Mouse (Mus musculus): Measurements from ENCODE around the gene Zfp446.
"Not testable (repeated sequence)": the region's sequence is repeated elsewhere in the genome, so short reads cannot be mapped to it uniquely, and the experiment has no call there.

Gene Zfp446

DNA sequence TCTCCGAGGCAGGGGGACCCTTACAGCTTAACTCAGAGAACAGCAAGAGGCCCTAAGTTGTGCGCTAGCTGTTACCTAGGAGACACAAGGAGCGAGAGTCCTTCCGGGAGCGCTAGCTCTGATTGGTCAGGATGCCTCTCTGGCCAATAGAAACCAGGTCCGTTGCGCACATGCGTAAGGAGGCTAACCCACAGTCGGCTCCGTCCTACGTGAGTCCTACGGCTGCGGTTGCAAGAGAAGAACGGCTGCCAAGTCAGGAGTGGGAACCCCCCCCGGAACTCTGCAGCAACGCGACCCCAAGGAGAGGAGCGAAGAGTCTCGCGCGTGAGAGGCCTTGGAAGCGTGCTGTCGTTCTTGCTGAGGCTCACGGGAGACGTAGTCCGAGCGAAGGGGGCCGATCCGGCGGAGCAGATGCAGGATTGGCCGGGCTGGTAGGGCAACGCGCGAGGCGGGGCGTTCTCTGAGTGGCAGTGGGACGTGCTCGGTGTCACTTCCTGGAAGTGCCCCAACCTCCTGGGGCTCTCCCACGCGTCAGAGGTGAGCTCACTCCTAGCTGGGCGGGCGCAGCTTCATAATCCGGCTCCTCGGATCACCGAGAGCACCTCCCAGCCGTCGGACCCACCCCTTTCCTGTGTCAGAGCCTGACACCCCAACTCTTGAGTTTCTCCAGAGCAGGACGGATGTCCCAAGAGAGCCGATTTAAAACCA lies at the start of gene Zfp446:
Zfp446 (plus strand) TSS at position 167 of the 708 bp plus-strand sequence.
- peak; percentile 97 to 98 for DNase-seq (ENCODE audit: low spot score in 2 of 2)

DNA sequence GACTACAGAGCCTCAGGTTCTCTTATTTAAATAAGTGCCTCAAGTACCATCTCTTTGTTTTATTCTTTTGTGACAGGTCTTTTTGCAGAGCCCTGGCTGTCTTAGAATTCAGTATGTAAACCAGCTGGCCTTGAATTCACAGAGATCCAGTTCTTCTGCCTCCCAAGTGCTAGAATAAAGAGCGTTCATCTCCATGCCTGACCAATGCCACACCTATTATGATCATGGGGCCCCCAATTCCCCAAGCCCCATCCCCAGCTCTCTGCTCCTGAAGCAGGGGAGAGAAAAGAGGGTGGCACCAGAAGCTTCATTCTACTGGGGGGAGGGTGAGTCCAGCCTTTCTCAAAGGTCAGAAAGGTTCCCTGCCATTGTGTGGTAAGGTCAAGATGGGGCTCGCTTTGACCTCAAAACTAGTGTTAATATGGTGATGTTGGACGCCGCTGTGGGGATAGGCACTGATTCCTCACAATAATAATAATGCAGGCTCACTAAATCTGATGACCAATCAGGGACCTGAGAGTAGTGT lies 44.0 kb upstream of the Zfp446 start:
- DNase-seq (ENCODE audit: low spot score in 2 of 2): no peak

DNA sequence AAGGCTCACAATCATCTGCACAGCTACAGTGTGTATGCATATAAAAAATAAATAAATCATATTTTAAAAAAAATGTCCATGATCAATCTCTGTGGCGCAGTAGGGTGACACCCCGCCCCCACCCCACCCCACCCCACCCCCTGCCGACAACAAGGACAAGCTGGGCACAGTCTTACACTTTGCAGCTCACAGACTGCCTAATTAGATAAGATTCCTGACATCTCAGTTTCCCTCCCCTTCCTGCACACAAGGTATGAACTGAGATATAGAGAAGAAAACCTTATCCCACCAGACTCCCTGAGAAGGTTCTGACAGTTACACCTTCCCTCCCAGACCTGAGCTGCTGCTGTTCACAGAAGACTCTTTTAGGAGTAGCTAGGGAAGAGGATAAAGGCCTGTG lies 42.8 kb upstream of the Zfp446 start:
- no peak for DNase-seq (ENCODE audit: low spot score in 2 of 2)

DNA sequence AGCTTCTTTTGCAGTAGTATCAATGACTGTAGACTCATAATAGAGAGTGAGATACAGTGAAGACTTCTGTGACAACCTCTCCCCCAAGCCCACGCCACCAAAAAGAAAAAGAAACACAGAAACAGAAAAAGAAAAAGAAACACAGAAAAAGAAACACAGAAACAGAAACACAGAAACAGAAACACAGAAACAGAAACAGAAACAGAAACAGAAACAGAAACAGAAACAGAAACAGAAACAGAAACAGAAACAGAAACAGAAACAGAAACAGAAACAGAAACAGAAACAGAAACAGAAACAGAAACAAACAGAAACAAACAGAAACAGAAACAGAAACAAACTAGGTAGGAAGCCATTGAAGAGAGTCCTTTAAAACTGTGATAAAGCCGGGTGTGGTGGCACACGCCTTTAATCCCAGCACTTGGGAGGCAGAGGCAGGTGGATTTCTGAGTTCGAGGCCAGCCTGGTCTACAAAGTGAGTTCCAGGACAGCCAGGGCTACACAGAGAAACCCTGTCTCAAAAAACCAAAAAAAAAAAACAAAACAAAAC lies 40.3 kb upstream of the Zfp446 start:
- not testable (repeated sequence) for DNase-seq (ENCODE audit: low spot score in 2 of 2)

DNA sequence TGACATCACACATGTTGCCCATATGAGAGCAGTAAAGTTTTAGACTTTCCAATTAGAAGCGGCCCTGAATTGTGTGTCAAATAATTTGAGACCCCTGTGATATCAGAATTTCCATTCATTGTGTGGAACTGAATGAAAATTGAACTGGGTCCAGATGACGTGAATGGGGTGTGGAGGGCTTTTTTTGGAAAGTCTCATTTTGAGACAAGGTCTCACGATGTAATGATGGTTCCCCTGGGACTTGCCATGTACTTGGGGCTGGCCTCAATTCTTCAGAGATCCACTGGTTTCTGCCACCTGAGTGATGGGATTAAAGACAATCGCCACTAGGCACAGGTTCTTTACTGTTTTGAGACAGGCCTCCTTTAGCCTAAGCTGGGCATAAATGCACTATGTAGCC lies 37.0 kb upstream of the Zfp446 start:
- DNase-seq (ENCODE audit: low spot score in 2 of 2): no peak

DNA sequence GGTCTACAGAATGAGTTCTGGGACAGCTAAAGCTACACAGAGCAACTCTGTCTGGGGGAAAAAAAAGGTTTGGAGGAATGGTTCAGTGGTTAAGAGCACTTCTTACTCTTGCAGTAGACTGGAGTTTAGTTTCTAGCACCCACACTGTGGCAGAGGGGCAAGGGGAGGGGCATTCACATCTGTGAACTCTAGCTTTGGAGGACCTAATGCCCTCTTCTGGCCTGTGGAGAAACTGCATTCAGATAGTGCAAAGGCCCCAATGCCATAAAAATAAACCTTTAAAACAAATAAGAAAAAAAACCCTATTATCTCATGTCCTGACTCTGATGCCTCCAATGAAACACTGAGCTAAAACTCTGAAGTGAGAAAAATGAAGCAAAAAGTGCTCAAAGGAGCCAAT lies 34.2 kb upstream of the Zfp446 start:
- no peak for DNase-seq (ENCODE audit: low spot score in 2 of 2)

DNA sequence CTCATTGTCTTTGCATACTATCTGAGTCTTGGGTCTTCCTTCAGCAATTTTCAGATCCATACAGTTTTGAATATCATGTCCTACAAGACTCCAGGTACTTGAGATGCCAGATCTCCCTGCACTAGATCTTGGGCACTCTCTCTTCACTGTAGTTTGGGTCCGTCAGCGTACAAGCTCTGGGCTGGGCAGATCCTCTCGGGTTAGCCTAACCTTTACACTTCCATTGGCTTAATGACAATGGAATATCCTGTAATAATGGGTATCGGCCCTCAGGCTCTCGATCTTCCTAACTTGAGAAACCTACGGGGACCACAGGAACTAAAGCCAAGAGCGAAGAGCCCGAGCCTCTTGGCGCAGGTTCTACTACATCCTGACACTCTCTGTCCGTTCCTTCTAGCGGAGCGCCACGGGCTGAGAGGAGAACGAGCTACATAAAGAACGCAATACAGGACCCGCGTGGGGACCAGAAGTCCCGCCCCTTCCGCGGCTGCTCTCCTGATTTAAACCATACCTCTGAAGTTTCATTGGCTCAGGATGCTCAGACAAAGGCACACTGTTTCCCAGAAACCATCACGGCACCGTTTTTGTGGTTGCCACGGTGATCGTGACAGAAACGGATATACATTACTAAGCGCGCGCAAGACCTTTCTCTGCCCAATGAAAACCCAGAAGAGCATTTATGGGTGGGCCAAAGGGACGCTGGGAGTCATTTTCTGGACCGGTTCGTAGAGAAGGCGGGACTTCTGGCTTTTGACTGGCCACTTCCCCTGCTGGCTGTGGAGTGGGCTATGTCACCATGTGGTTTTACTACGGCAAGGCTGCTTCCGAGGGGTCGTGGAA lies 28.4 kb upstream of the Zfp446 start:
- DNase-seq (ENCODE audit: low spot score in 2 of 2): peak; percentile 92 to 96

DNA sequence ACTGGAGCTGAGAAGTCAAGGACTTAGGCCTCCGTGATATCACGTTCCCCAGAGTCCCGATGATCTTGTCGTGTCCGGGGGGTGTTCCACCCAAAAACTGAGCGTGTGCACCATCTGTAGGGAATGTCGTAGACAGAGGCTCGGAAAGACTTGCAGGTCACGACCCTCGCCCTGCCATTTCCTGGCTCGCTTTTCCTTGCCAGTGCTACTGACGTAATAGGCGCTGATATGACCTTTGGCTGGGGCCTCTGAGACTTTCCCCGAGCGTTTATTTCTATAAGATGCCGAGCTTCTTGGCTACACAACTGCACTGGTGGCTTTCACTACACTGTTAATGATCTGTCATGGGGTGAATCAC lies 27.8 kb upstream of the Zfp446 start:
- DNase-seq (ENCODE audit: low spot score in 2 of 2): no peak

DNA sequence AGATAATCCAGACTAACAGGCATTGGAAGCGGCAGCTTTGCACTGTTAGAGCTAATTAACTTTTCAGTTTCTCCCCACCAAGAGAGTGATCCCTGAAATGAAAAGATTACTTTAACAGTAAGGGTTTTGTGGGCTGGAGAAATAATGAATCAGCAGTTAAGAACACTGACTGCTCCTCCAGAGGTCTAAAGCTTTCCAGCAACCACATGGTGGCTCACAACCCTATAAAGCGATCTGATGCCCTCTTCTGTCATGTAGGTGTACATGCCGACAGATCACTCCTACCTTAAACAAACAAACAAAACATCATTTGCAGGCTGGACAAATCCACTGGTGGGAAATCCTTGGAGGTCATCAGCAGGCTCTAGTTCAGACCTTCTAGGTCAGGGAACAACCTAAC lies 22.8 kb upstream of the Zfp446 start:
- no peak for DNase-seq (ENCODE audit: low spot score in 2 of 2)

DNA sequence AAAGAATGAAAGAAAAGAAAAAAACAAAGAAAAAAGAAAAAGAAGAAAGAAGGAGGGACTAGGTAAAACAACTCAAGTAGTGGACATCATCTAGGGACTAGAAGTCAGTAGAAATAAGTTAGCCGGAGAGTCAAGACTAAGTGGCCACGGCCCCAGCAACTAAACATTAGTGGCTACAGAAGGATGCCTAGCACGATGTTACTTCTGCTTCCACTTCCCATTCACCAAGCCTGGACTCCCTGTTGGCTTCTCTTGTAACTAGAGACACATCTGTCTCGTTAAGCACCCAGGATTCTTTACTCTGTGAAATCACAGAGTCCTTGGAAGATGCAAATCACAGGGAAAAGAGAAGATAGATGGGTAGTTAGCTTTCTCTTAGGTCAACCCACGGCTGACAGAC lies 20.1 kb upstream of the Zfp446 start:
- no peak for DNase-seq (ENCODE audit: low spot score in 2 of 2)

DNA sequence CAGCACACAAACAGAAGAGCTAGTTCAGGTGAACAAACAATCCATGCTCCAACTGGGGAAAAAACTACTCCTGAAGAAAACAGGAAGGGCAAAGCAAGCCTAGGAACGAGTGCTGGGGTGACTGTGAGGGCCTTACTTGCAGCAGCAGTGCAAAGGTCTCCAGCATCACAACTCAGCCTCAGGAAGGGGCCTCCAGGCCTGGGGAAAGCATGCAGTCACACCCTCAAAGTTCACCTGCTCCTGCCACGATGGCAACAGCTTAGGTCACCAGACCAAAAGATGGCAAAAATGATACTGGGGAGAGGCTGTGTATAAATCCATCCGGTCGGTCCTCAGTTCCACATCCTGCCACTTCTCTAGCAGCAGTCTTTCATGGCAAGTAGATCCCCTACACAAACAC lies 18.7 kb upstream of the Zfp446 start:
- no peak for DNase-seq (ENCODE audit: low spot score in 2 of 2)

DNA sequence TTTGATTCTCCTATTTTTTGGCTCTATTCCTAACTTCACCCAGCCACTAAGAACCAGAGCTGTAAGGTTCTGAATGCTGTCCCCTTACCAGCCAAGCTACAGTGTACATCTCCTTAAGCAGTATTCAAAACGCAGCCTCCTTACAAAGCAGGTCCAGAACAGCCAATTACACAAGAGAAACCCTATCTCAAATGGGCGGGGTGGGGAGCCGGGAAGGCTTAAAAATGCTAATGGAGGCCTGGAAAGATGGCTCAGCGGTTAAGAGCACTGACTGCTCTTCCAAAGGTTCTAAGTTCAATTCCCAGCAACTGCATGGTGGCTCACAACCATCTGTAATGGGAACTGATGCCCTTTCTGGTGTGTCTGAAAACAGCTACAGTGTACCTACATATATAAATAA lies 17.9 kb upstream of the Zfp446 start:
- DNase-seq (ENCODE audit: low spot score in 2 of 2): no peak

DNA sequence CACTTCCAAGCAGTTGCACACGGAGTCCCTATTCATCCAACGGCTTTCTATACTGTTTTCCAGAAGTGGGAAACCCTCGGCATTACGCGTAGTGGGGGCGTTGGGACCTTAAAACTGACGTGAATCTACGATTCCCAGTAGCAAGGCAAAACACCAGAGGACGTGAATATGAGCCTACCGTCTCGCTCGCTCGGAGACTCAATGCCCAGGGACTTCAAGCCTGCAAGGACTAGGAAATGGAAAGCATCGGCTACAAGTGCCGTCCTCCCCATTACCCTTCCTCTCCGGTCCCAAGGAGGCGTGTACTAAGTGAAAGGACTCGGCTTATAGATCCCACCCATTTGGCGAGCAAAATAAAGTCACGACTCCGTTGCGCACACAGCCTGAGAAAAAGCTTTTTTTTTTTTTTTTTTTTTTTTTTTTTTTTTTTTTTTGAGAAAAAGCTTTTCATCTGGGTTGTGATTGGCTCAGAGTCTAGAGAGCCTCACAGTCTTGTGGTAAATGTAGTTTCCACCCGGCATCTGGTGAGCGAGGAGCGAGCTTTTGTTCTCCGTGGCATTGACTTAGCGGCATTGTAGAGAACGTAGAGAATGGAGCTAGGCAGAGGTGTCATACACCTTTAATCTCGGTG lies 16.0 kb upstream of the Zfp446 start:
- DNase-seq (ENCODE audit: low spot score in 2 of 2): peak; percentile 40 to 46

DNA sequence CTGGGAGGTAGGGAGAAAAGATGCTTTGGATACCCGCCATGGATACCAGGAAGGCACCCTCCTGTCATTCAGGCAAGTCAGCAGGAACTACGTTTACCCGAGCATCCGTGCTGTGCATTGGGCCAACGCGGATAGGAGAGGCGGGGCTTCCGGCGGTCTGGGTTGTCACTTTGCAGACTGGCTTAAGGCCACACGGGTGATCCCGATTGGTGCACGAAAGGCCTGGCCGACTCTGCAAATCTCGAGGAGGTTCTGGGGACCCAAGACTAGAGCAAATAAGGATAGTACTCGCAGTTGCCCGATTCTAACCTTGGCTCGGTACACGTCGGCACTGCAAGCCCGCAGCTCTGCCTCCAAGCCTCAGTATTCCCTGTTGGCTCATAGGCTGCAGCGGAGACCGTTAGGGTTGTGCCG lies 12.0 kb upstream of the Zfp446 start, which contains the start of gene Zfp324:
Zfp324 (plus strand) TSS at position 161 of the 414 bp plus-strand sequence.
- DNase-seq (ENCODE audit: low spot score in 2 of 2): peak; percentile 88 to 89

DNA sequence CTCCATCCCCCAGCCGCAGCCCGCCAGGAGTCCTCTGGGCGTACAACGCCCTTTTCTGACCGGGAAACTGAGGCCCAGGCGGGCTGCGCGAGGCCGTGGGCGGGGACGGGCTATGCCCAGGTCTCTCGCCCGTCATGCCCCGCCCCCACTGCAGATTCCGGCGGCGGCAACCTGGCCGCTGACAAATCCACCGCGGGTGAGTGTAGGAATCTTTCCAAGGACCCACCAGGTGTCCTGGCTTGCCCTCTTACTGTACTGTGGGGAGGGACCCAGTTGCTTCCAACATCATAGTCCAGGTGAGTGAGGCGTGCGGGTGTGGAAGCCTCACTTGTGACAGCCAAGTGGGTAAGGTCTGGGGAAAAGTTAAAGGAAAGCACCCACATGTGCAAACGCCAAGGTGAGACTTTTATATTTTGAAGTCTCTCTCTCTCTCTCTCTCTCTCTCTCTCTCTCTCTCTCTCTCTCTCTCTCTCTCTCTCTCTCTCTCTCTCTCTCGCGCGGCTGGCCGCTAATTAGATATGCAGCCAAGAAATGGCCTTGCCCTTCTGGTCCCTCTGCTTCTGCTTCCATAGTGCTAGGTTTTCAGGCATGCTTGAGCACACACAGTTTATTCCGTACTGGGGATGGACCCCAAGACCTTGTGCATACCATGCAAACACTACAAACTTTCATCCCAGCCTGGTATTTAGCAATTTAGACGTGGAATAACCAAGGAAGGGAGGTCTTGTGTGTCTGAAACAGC lies 11.4 kb upstream of the Zfp446 start:
- DNase-seq (ENCODE audit: low spot score in 2 of 2): peak; percentile 35 to 50

DNA sequence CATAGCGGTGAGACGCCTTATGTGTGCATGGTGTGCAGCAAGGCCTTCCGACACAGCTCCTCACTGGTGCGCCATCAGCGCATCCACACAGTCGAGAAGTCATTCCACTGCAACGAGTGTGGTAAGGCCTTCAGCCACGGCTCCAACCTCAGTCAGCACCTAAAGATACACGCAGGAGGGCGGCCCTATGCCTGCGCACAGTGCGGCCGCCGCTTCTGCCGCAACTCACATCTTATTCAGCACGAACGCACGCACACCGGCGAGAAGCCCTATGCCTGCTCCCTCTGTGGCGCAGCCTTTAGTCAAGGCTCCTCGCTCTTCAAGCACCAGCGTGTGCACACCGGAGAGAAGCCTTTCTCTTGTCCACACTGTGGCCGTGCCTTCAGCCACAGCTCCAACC lies 6.7 kb upstream of the Zfp446 start:
- DNase-seq (ENCODE audit: low spot score in 2 of 2): no peak

DNA sequence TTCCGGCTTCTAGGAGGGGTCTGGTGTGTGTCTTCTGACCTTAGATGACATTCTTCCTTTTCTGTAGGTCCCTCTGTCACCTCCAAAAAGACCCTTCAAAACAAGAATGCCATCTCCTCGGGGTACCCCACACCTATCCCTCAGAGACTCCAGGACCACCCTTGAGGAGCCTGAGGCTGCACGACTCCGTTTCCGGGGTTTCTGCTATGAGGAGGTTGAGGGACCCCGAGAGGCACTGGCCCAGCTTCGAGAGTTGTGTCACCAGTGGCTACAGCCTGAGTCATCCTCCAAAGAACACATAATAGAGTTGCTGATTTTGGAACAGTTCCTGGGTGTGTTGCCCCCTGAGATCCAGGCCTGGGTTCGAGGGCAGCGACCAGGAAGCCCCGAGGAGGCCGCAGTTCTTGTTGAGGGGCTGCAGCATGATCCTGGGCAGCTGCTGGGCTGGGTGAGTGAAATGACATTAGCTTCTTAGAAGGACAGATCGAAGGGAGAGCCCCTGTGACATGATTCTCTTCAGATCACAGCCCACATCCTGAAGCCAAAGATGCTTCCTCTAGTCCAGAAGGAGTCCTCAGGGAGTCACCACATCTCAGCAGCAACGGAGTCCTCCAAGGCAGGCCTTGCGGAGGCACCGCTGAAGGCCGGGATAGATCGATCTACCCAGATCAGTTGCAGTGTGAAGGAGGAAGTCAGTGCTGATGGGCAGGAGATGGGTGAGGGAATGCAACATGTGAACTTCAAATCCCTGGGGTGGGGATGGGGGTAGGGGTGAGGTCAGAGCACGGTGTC lies 1.5 kb downstream of the Zfp446 start:
- no peak for DNase-seq (ENCODE audit: low spot score in 2 of 2)

DNA sequence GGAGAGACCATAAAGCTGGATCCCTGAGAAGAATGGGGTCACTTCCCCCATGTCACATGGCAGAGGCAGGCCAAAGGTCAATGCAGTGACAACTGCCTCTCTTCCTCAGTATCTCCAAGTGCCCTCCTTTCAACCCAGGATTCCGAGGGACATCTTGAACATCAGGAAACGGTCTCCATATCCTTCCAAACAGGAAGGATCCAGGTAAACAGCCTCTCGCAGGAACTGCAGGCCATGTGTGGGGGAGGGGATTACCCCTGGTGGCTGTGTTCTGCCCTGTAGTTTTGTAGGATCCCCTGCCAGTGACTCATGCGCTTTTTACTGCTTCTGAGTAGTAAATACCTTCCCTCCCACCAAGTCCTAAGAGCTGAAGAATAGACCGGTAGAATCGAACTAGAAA lies 2.1 kb downstream of the Zfp446 start:
- no peak for DNase-seq (ENCODE audit: low spot score in 2 of 2)

DNA sequence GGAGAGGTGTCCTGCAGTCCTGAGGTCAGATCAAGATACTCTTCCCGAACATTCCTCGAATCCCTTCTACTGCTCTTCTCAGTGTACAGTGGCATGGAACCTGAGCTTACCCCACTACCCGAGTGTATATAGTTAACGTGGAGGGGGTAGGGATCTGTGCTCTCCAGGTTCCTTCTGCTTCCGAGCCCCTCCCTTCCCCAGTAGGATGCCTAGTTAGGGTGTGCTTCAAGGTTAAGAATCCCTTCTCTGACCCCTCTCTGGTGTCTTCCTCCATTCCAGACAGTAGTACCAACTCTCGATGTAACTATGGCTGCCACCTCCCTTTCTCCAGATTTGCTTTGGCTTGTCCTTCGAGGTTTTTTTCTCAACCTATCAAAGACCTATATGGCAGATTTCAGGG lies 2.6 kb downstream of the Zfp446 start:
- no peak for DNase-seq (ENCODE audit: low spot score in 2 of 2)

DNA sequence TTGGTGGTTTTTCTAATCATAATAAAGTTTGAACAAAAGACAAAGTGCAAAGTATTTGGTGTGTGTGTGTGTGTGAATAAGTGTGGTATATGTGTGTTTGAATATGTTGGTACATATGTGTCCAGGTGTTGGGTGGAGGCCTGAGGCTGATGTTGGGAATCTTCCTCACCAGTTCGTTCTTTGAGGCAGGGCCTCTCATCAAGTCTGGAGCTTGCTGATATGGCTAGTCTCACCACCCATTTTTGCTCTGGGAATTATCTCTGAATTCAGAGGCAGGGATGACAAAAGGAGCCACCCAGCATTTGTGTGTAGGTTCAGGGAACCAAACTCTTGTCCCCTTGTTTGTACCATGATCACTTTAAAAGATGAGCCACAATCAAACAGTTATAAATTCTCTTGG lies 8.1 kb downstream of the Zfp446 start:
- DNase-seq (ENCODE audit: low spot score in 2 of 2): no peak

DNA sequence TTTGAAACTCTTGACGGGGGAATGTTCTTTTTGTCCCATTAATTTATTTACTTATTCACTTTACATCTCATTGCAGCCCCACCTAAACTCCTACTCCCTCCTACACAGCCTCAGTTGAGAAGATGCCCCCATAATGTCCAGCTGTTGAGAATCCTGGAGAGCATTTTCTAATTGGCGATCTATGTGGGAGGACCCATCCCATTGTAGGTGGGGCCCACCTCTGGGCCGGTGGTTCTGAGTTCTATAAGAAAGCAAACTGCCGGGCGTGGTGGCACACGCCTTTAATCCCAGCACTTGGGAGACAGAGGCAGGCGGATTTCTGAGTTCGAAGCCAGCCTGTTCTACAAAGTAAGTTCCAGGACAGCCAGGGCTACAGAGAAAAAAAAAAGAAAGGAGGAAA lies 9.3 kb downstream of the Zfp446 start:
- no peak for DNase-seq (ENCODE audit: low spot score in 2 of 2)

All from frontal cortex, postnatal 14 days (tissue).